9 mouse cellular contexts compared by ENCODE assay signal in the genomic region with DNA sequence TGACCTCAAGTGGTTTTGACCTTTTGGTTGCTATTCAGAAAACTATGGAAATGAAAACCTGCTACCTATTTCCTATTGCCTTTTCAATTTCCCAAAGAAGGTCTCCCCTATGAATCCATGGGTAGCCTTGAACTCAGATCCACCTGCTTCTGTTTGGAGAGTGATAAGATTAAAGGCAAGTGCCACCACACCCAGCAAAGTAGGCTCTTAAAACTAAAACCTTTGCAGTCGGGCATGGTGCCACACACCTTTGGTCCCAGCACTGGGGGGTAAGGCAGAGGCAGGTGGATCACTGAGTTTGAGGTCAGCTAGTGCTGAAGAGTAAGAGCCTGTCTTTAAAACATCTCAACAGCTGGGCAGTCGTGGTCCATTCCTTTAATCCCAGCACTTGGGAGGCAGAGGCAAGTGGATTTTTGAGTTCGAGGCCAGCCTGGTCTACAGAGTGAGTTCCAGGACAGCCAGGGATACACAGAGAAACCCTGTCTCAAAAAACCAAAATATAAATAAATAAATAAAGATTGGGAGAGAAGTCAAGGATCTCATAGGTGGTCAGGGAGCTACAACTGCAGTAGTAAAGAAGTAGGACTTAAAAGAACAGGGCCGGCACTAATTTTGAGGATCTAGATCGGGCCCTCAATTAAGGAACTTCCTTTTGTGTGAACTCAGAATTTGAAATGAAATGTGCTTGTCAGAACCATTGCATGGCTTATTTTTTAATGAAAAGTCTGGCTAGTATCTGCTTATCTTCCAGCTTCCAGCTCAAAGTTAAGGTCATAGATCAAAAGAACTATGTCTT. TPM values are rescaled to one million over a fixed set of nuclear protein-coding genes. Genes with fewer than 3 reads are reported as not detected.
DNase-seq lines count a peak whose midpoint lies in the region; ATAC-seq lines count a peak whose summit lies in the region.
"Had no signal": no experiment of that assay in that cellular context is flagged by ENCODE, and none has a peak within 500 bp of the region (broad histone marks: within the 10 kb centered on the region; RNA-seq: fewer than 3 reads in every experiment).

No protein-coding gene starts in this region.

- no peaks in the 10 kb centered on the region for H3K36me3 ChIP-seq in heart, embryonic 11.5 days (ENCODE audit: control insufficient read depth, insufficient read depth, low read length)
- H3K36me3 ChIP-seq in intestine, embryonic 15.5 days = no peaks in the 10 kb centered on the region
- H3K36me3 ChIP-seq in liver, embryonic 15.5 days (replicated peaks) = peaks cover 37% of the 10 kb centered on the region

- H3K4me3 ChIP-seq in heart, embryonic 11.5 days (ENCODE audit: low read depth, low read length) = peak overlapping the region; percentile 87
- peak overlapping the region; percentile 77 for H3K4me3 ChIP-seq in intestine, embryonic 15.5 days (replicated peaks)
- peak overlapping the region; percentile 74 for H3K4me3 ChIP-seq in liver, embryonic 15.5 days (replicated peaks)

- peak overlapping the region; percentile 64 for H3K4me2 ChIP-seq in heart, embryonic 11.5 days
- peak overlapping the region; percentile 78 for H3K4me2 ChIP-seq in intestine, embryonic 15.5 days (replicated peaks)
- peak overlapping the region; percentile 79 for H3K4me2 ChIP-seq in liver, embryonic 15.5 days

- no peak for DNase-seq in heart, postnatal 14 days
- DNase-seq in c-Kit-positive CD71-positive TER-119-negative erythroid progenitor cells, embryonic 14.5 days (ENCODE audit: low read depth) = peak; percentile 68
- no peak for DNase-seq in right cerebral cortex, adult 2 months (ENCODE audit: low spot score in 2 of 2)
- no peak for DNase-seq in urinary bladder, postnatal 36 days (ENCODE audit: low spot score in 2 of 2)
- no peak for DNase-seq in urinary bladder, postnatal 4 days (ENCODE audit: low spot score in 2 of 2)

- 65% methylated on average over 5 of the region's 5 CpGs for WGBS in heart, embryonic 11.5 days (ENCODE audit: insufficient replicate concordance)
- 60% methylated on average over 5 of the region's 5 CpGs for WGBS in intestine, embryonic 15.5 days
- WGBS in liver, embryonic 15.5 days (ENCODE audit: insufficient replicate concordance) = 17% methylated on average over 5 of the region's 5 CpGs

- intact Hi-C loops in heart, postnatal 14 days (cut with DNase I) = no loop called here

- peak overlapping the region; percentile 56; the same call in 1 of the 2 replicates for H3K9ac ChIP-seq in heart, embryonic 11.5 days (ENCODE audit: low read depth, low read length)
- H3K9ac ChIP-seq in intestine, embryonic 15.5 days = no peak overlapping the region
- peak overlapping the region; percentile 85 for H3K9ac ChIP-seq in liver, embryonic 15.5 days

- no peaks in the 10 kb centered on the region for H3K9me3 ChIP-seq in heart, embryonic 11.5 days (replicated peaks; ENCODE audit: control insufficient read depth, low read length)
- H3K9me3 ChIP-seq in intestine, embryonic 15.5 days = no peaks in the 10 kb centered on the region
- no peaks in the 10 kb centered on the region for H3K9me3 ChIP-seq in liver, embryonic 15.5 days (replicated peaks)

- peak overlapping the region; percentile 25 for H3K27ac ChIP-seq in heart, embryonic 11.5 days (ENCODE audit: low read depth, low read length)
- no peak overlapping the region for H3K27ac ChIP-seq in intestine, embryonic 15.5 days
- H3K27ac ChIP-seq in liver, embryonic 15.5 days (replicated peaks) = peak overlapping the region; percentile 94

- no peak for ATAC-seq in heart, embryonic 11.5 days (replicated peaks; ENCODE audit: insufficient number of reproducible peaks, low FRiP score, low TSS enrichment)
- ATAC-seq in intestine, embryonic 15.5 days = no peak
- peak; percentile 8; the same call in 1 of the 2 replicates for ATAC-seq in liver, embryonic 15.5 days (ENCODE audit: insufficient read depth)
- ATAC-seq: Patski had no signal

- H3K27me3 ChIP-seq in heart, embryonic 11.5 days (ENCODE audit: control insufficient read depth, insufficient read depth, low read length) = no peaks in the 10 kb centered on the region
- no peaks in the 10 kb centered on the region for H3K27me3 ChIP-seq in intestine, embryonic 15.5 days (replicated peaks)
- H3K27me3 ChIP-seq in liver, embryonic 15.5 days = no peaks in the 10 kb centered on the region
- H3K27me3 ChIP-seq: Patski had no signal

- H3K4me1 ChIP-seq in heart, embryonic 11.5 days (ENCODE audit: control insufficient read depth, insufficient read depth, low read length) = no peaks in the 10 kb centered on the region; the same call in 1 of the 2 replicates
- H3K4me1 ChIP-seq in intestine, embryonic 15.5 days (replicated peaks) = no peaks in the 10 kb centered on the region
- H3K4me1 ChIP-seq in liver, embryonic 15.5 days (replicated peaks) = peaks cover 43% of the 10 kb centered on the region

RNA-seq across cellular contexts. Expression of gene Tfrc, which starts 1.9 kb away (rescaled TPM):
- polyA plus RNA-seq in heart, embryonic 11.5 days (2014; fragmentation: Nextera tagmentation; extraction: Ambion mirVana) = 66.7 and 69.2 TPM in 2 replicates
- 100 to 1,000 TPM; 273 to 386 TPM for total RNA-seq in heart, postnatal 14 days (2021)
- polyA plus RNA-seq in intestine, embryonic 15.5 days (2015; fragmentation: Nextera tagmentation; extraction: Ambion mirVana) = 88.1 and 103 TPM in 2 replicates
- 285 and 299 TPM in 2 replicates for polyA plus RNA-seq in liver, embryonic 15.5 days (2015; fragmentation: Nextera tagmentation; extraction: Ambion mirVana)

RNA-seq across cellular contexts. Expression of gene Tnk2, which starts 33.0 kb away (rescaled TPM):
- polyA plus RNA-seq in heart, embryonic 11.5 days (2014; fragmentation: Nextera tagmentation; extraction: Ambion mirVana) = 6.9 and 7.8 TPM in 2 replicates
- total RNA-seq in heart, postnatal 14 days (2021) = 10 to 100 TPM; 24.1 to 26.7 TPM
- polyA plus RNA-seq in intestine, embryonic 15.5 days (2015; fragmentation: Nextera tagmentation; extraction: Ambion mirVana) = 9.2 and 10.1 TPM in 2 replicates
- polyA plus RNA-seq in liver, embryonic 15.5 days (2015; fragmentation: Nextera tagmentation; extraction: Ambion mirVana) = 4.5 and 4.7 TPM in 2 replicates
